Mouse (Mus musculus): ENCODE measurements around the gene Spats2l.

GRCm38 (mm10) chr1:57775496-57775790, 1.5 kb downstream of the Spats2l start:
- TF ChIP-seq CTCF (conservative IDR thresholded peaks at IDR 0.05 in 1 of 2, IDR thresholded peaks at IDR 0.05 in 1 of 2; ENCODE audit: low read depth in 2 of 2, low read length in 2 of 2) (no peak), POLR2A (IDR thresholded peaks at IDR 0.05; ENCODE audit: low read depth, low read length) (no peak), PAX5 (IDR thresholded peaks at IDR 0.05; ENCODE audit: low read length) (no peak), JUND (conservative IDR thresholded peaks at IDR 0.05; ENCODE audit: low read depth, low read length) (no peak), SIN3A (IDR thresholded peaks at IDR 0.05; ENCODE audit: low read length) (no peak), KAT2A (IDR thresholded peaks at IDR 0.05; ENCODE audit: insufficient replicate concordance, low read length) (no peak), ZKSCAN1 (IDR thresholded peaks at IDR 0.05; ENCODE audit: borderline replicate concordance, low read depth, low read length) (no peak)

Measured in CH12.LX (cell line).